Mouse (Mus musculus) E14TG2a.4 (cell line): ENCODE data around the gene Metap2.

Source experiments
- CTCF ChIP-seq: conservative IDR thresholded peaks from 2 replicates; pipeline ENCODE4 v1.5.1; 2014; ENCODE audit warnings: low read length
- NANOG ChIP-seq: IDR thresholded peaks from 2 replicates; pipeline ENCODE4 v1.6.1; 2014; ENCODE audit warnings: borderline replicate concordance, low read length, mixed read lengths
- POU5F1 ChIP-seq: IDR thresholded peaks from 2 replicates; pipeline ENCODE4 v1.6.1; 2014; ENCODE audit warnings: low read length, borderline replicate concordance

DNA sequence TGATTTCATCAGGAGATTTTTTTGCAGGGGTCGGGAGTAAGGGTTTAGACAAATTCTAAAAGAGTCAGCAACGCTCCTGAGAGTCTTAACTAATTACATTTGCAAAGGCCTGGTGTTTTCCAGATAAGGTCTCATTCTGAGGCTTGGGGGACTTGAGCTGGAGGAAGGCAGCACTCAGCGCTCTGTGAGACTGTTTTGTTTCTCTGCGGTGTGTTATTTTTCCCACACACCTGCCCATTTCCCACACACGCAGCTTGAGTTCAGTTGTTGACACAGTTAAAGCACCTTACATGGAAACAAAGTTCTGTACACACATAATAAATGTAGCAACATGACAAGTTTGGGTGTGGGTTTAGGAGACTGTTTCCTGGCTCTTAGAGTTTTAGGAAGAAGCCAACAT lies 35.1 kb upstream of the Metap2 start:
- TF ChIP-seq CTCF (no peak), NANOG (no peak), POU5F1 (no peak)
